Mouse (Mus musculus) kidney, embryonic 15.5 days (tissue): Measurements from ENCODE around the gene Eya4. TPM values are rescaled to one million over a fixed set of nuclear protein-coding genes. Genes with fewer than 3 reads are reported as not detected.

Experiments
- ATAC-seq: fragments of 200-750 bp; cut with Nextera tagmentation; replicated peaks from 2 replicates; pipeline ENCODE4 v1.8.0; 2017; ENCODE audit warnings: moderate TSS enrichment; ENCODE audit not compliant: low FRiP score
- H3K27ac ChIP-seq: fragments of 300-500 bp; sonication (generic); 2 replicates; pipeline ENCODE4 v1.5.1; 2015; ENCODE audit warnings: mild to moderate bottlenecking, inconsistent platforms
- H3K27me3 ChIP-seq: fragments of 300-500 bp; sonication (generic); 2 replicates; pipeline ENCODE4 v1.6.1; 2015; ENCODE audit warnings: inconsistent platforms
- H3K36me3 ChIP-seq: fragments of 300-500 bp; sonication (generic); 2 replicates; pipeline ENCODE4 v1.6.1; 2015; ENCODE audit warnings: inconsistent platforms
- H3K4me1 ChIP-seq: fragments of 300-500 bp; sonication (generic); 2 replicates; pipeline ENCODE4 v1.6.1; 2015; ENCODE audit warnings: inconsistent platforms
- H3K4me2 ChIP-seq: fragments of 300-500 bp; sonication (generic); 2 replicates; pipeline ENCODE4 v1.6.1; 2015; ENCODE audit warnings: moderate library complexity, mild to moderate bottlenecking, inconsistent platforms
- H3K4me3 ChIP-seq: fragments of 300-500 bp; sonication (generic); replicated peaks from 2 replicates; pipeline ENCODE4 v1.5.1; 2015; ENCODE audit warnings: mild to moderate bottlenecking, inconsistent platforms
- H3K9ac ChIP-seq: fragments of 300-500 bp; sonication (generic); 2 replicates; pipeline ENCODE4 v1.6.1; 2015; ENCODE audit warnings: mild to moderate bottlenecking, inconsistent platforms
- H3K9me3 ChIP-seq: fragments of 300-500 bp; sonication (generic); replicated peaks from 2 replicates; pipeline ENCODE4 v1.6.1; 2016; ENCODE audit warnings: inconsistent platforms
- whole genome bisulfite sequencing: fragments of 180-500 bp; shearing (Covaris S2); methylation state at CpG from one replicate; pipeline ENCODE4 v1.1.7; 2015; ENCODE audit warnings: mixed read lengths; 5-methylcytosine and 5-hydroxymethylcytosine counted together
- polyA plus RNA-seq: library from polyadenylated mRNA; unstranded; fragments of >200 nt; fragmentation: Nextera tagmentation; extraction: Ambion mirVana; gene quantifications from 2 replicates; pipeline ENCODE4 v1.2.1, GENCODE M21; 2015

Gene Eya4
- polyA plus RNA-seq, 1 experiment from 2014 or later: 12.2 TPM

- Histone ChIP-seq H3K4me1 (no peaks in the 10 kb centered on the region), H3K36me3 (0 out of 2 replicates have a peak, but pooled peaks cover 3% of the 10 kb centered on the region), H3K27ac (no peak overlapping the region), H3K9ac (no peak overlapping the region), H3K27me3 (no peaks in the 10 kb centered on the region), H3K9me3 (no peaks in the 10 kb centered on the region), H3K4me3 (no peak overlapping the region), H3K4me2 (no peak overlapping the region)
- 85% methylated on average over 4 of the region's 4 CpGs for WGBS
- ATAC-seq: no peak
Measured at GRCm38 (mm10) chr10:23322275-23322674, 28.3 kb downstream of the Eya4 start.

GRCm38 (mm10) chr10:23295616-23296015, 55.0 kb downstream of the Eya4 start:
- Histone ChIP-seq H3K4me2 (no peak overlapping the region), H3K36me3 (no peaks in the 10 kb centered on the region), H3K9me3 (no peaks in the 10 kb centered on the region), H3K4me1 (no peaks in the 10 kb centered on the region), H3K4me3 (no peak overlapping the region), H3K27me3 (no peaks in the 10 kb centered on the region), H3K9ac (no peak overlapping the region), H3K27ac (no peak overlapping the region)
- no peak for ATAC-seq
- 84% methylated on average over 3 of the region's 3 CpGs for WGBS

- WGBS: 66% methylated on average over 7 of the region's 7 CpGs
- H3K4me2 ChIP-seq: no peak overlapping the region
- no peak overlapping the region for H3K9ac ChIP-seq
- H3K36me3 ChIP-seq: no peaks in the 10 kb centered on the region
- H3K27ac ChIP-seq: no peak overlapping the region
- H3K27me3 ChIP-seq: no peaks in the 10 kb centered on the region
- H3K4me3 ChIP-seq: no peak overlapping the region
- H3K9me3 ChIP-seq: no peaks in the 10 kb centered on the region
- no peak for ATAC-seq
- no peaks in the 10 kb centered on the region for H3K4me1 ChIP-seq
Measured at GRCm38 (mm10) chr10:23292495-23292894, 58.1 kb downstream of the Eya4 start.

- Histone ChIP-seq H3K4me3 (no peak overlapping the region), H3K27me3 (no peaks in the 10 kb centered on the region), H3K9ac (no peak overlapping the region), H3K36me3 (no peaks in the 10 kb centered on the region), H3K27ac (no peak overlapping the region), H3K4me1 (no peaks in the 10 kb centered on the region), H3K9me3 (no peaks in the 10 kb centered on the region), H3K4me2 (no peak overlapping the region)
- WGBS: 92% methylated on average over 3 of the region's 3 CpGs
- no peak for ATAC-seq
Measured at GRCm38 (mm10) chr10:23277371-23277770, 73.2 kb downstream of the Eya4 start.

- no peak for ATAC-seq
- Histone ChIP-seq H3K4me3 (no peak overlapping the region), H3K4me2 (no peak overlapping the region), H3K27ac (no peak overlapping the region), H3K36me3 (no peaks in the 10 kb centered on the region), H3K4me1 (no peaks in the 10 kb centered on the region), H3K9ac (no peak overlapping the region), H3K27me3 (no peaks in the 10 kb centered on the region), H3K9me3 (no peaks in the 10 kb centered on the region)
- 72% methylated on average over 9 of the region's 9 CpGs for WGBS
Measured at GRCm38 (mm10) chr10:23271050-23271621, 79.5 kb downstream of the Eya4 start.

GRCm38 (mm10) chr10:23270502-23270901, 80.1 kb downstream of the Eya4 start:
- H3K27me3 ChIP-seq: no peaks in the 10 kb centered on the region
- 83% methylated on average over 2 of the region's 2 CpGs for WGBS
- no peaks in the 10 kb centered on the region for H3K4me1 ChIP-seq
- H3K9ac ChIP-seq: no peak overlapping the region
- no peaks in the 10 kb centered on the region for H3K9me3 ChIP-seq
- H3K4me2 ChIP-seq: no peak overlapping the region
- no peaks in the 10 kb centered on the region for H3K36me3 ChIP-seq
- no peak for ATAC-seq
- H3K27ac ChIP-seq: no peak overlapping the region
- no peak overlapping the region for H3K4me3 ChIP-seq

GRCm38 (mm10) chr10:23252180-23252579, 98.4 kb downstream of the Eya4 start:
- peak; percentile 88 for ATAC-seq

GRCm38 (mm10) chr10:23246485-23246884, 104.1 kb downstream of the Eya4 start:
- no peak for ATAC-seq

More at GRCm38 (mm10) chr10:23252180-23252579, 98.4 kb downstream of the Eya4 start:
- WGBS: 25% methylated on average over 4 of the region's 4 CpGs
- H3K27ac ChIP-seq: no peak overlapping the region
- no peak overlapping the region for H3K9ac ChIP-seq
- no peaks in the 10 kb centered on the region for H3K9me3 ChIP-seq
- no peak overlapping the region for H3K4me3 ChIP-seq
- no peaks in the 10 kb centered on the region for H3K36me3 ChIP-seq
- 0 out of 2 replicates have a peak, but pooled peaks cover 2% of the 10 kb centered on the region for H3K4me1 ChIP-seq
- no peak overlapping the region for H3K4me2 ChIP-seq
- no peaks in the 10 kb centered on the region for H3K27me3 ChIP-seq

GRCm38 (mm10) chr10:23236918-23237317, 113.7 kb downstream of the Eya4 start:
- H3K4me2 ChIP-seq: no peak overlapping the region
- H3K9ac ChIP-seq: no peak overlapping the region
- peaks cover 14% of the 10 kb centered on the region for H3K4me1 ChIP-seq
- H3K4me3 ChIP-seq: no peak overlapping the region
- H3K27ac ChIP-seq: no peak overlapping the region
- no peaks in the 10 kb centered on the region for H3K27me3 ChIP-seq
- no peaks in the 10 kb centered on the region for H3K36me3 ChIP-seq
- ATAC-seq: no peak
- H3K9me3 ChIP-seq: no peaks in the 10 kb centered on the region
- 52% methylated on average over 11 of the region's 11 CpGs for WGBS

More at GRCm38 (mm10) chr10:23246485-23246884, 104.1 kb downstream of the Eya4 start:
- no peak overlapping the region for H3K9ac ChIP-seq
- H3K27me3 ChIP-seq: no peaks in the 10 kb centered on the region
- H3K4me1 ChIP-seq: no peaks in the 10 kb centered on the region
- no peak overlapping the region for H3K27ac ChIP-seq
- H3K9me3 ChIP-seq: no peaks in the 10 kb centered on the region
- no peak overlapping the region for H3K4me3 ChIP-seq
- 78% methylated on average over 3 of the region's 3 CpGs for WGBS
- H3K4me2 ChIP-seq: no peak overlapping the region
- no peaks in the 10 kb centered on the region for H3K36me3 ChIP-seq

- 40% methylated on average over 4 of the region's 4 CpGs for WGBS
- H3K4me2 ChIP-seq: no peak overlapping the region
- ATAC-seq: peak; percentile 64; the same call in 1 of the 2 replicates
- H3K4me1 ChIP-seq: peaks cover 14% of the 10 kb centered on the region
- no peaks in the 10 kb centered on the region for H3K36me3 ChIP-seq
- no peak overlapping the region for H3K4me3 ChIP-seq
- H3K27me3 ChIP-seq: no peaks in the 10 kb centered on the region
- no peaks in the 10 kb centered on the region for H3K9me3 ChIP-seq
- no peak overlapping the region for H3K9ac ChIP-seq
- peak overlapping the region; percentile 61 for H3K27ac ChIP-seq
Measured at GRCm38 (mm10) chr10:23235405-23235804, 115.2 kb downstream of the Eya4 start.

GRCm38 (mm10) chr10:23233425-23233824, 117.2 kb downstream of the Eya4 start:
- Histone ChIP-seq H3K4me2 (no peak overlapping the region), H3K27me3 (no peaks in the 10 kb centered on the region), H3K27ac (no peak overlapping the region), H3K4me1 (peaks cover 14% of the 10 kb centered on the region), H3K9ac (no peak overlapping the region), H3K36me3 (no peaks in the 10 kb centered on the region), H3K4me3 (no peak overlapping the region), H3K9me3 (no peaks in the 10 kb centered on the region)
- ATAC-seq: no peak
- WGBS: 38% methylated on average over 6 of the region's 6 CpGs

- Histone ChIP-seq H3K4me1 (peaks cover 10% of the 10 kb centered on the region; the same call in 1 of the 2 replicates), H3K27ac (0 out of 2 replicates have a peak overlapping the region, but pooled peaks have one; percentile 32), H3K9ac (no peak overlapping the region), H3K4me3 (no peak overlapping the region), H3K9me3 (no peaks in the 10 kb centered on the region), H3K4me2 (no peak overlapping the region), H3K27me3 (no peaks in the 10 kb centered on the region), H3K36me3 (no peaks in the 10 kb centered on the region)
- WGBS: 63% methylated on average over 5 of the region's 5 CpGs
- ATAC-seq: no peak
Measured at GRCm38 (mm10) chr10:23230863-23231262, 119.7 kb downstream of the Eya4 start.

GRCm38 (mm10) chr10:23223336-23223735, 127.2 kb downstream of the Eya4 start:
- Histone ChIP-seq H3K4me1 (no peaks in the 10 kb centered on the region), H3K4me2 (no peak overlapping the region), H3K36me3 (no peaks in the 10 kb centered on the region), H3K27ac (0 out of 2 replicates have a peak overlapping the region, but pooled peaks have one; percentile 68), H3K9ac (no peak overlapping the region), H3K9me3 (no peaks in the 10 kb centered on the region), H3K27me3 (no peaks in the 10 kb centered on the region), H3K4me3 (no peak overlapping the region)
- 69% methylated on average over 5 of the region's 5 CpGs for WGBS
- no peak for ATAC-seq
